Mouse (Mus musculus): ENCODE results near the gene Hist1h2ae. TPM values are rescaled to one million over a fixed set of nuclear protein-coding genes. Genes with fewer than 3 reads are reported as not detected.
"Not testable (repeated sequence)": the region's sequence is repeated elsewhere in the genome, so short reads cannot be mapped to it uniquely, and the experiment has no call there.

The Hist1h2ae gene
- polyA plus RNA-seq, 1 experiment from 2014 or later, result 46.5 TPM

DNA sequence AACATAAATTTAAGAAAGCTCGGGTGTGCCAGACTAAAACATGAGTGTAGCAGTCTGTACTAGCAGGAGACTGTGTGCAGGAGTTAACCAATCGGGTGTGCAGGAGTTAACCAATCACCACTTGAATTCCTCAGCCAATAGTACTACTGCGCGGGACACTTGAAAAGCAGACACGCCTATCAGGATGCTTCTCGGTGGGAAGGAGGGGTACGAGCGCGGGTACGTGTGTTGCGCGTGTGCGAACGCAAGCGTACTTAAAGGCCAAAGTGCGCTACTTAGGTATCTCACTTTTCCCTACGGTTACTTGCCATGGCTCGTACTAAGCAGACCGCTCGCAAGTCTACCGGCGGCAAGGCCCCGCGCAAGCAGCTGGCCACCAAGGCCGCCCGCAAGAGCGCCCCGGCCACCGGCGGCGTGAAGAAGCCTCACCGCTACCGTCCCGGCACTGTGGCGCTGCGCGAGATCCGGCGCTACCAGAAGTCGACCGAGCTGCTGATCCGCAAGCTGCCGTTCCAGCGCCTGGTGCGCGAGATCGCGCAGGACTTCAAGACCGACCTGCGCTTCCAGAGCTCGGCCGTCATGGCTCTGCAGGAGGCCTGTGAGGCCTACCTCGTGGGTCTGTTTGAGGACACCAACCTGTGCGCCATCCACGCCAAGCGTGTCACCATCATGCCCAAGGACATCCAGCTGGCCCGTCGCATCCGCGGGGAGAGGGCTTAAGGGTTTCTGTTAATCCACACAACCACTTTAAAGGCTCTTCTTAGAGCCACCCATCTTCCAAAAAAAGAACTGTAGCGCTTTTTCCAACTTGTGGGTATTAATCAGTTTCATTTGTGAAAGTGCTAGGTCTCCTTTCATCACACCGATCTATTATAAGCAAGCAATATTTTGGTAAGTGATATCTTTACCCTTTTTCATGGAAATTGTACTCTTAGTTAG is 35.6 kb downstream of the Hist1h2ae start, which contains the start of gene Hist1h3g:
Gene Hist1h3g (plus strand): TSS at position 286 of the 939 bp plus-strand sequence.
- H3K27me3 ChIP-seq (replicated peaks; ENCODE audit: control insufficient read depth, insufficient read depth, low read length); H3K36me3 ChIP-seq (ENCODE audit: control insufficient read depth, insufficient read depth, low read length); H3K9me3 ChIP-seq (ENCODE audit: control insufficient read depth, low read length): not testable (repeated sequence)
- peak within 1 kb of the TSS; percentile 68 for H3K9ac ChIP-seq (ENCODE audit: low read depth, low read length)
- peaks cover 21% of the 10 kb centered on the region for H3K4me1 ChIP-seq (ENCODE audit: control insufficient read depth, insufficient read depth, low read length)
- 1% methylated on average over 37 of the region's 62 CpGs for WGBS
- H3K4me2 ChIP-seq (ENCODE audit: low read depth, low read length), result peak within 1 kb of the TSS; percentile 65
- H3K4me3 ChIP-seq (ENCODE audit: low read length), result peak within 1 kb of the TSS; percentile 55
- peak within 1 kb of the TSS; percentile 98 for H3K27ac ChIP-seq (ENCODE audit: low read length)
- peak; percentile 91 for ATAC-seq

- peak overlapping the region; percentile 98 for H3K27ac ChIP-seq (ENCODE audit: low read length)
- H3K9me3 ChIP-seq (ENCODE audit: control insufficient read depth, low read length), result no peaks in the 10 kb centered on the region
- H3K36me3 ChIP-seq (ENCODE audit: control insufficient read depth, insufficient read depth, low read length), result no peaks in the 10 kb centered on the region
- H3K4me3 ChIP-seq (ENCODE audit: low read length), result peak overlapping the region; percentile 55
- peak overlapping the region; percentile 65 for H3K4me2 ChIP-seq (ENCODE audit: low read depth, low read length)
- H3K27me3 ChIP-seq (replicated peaks; ENCODE audit: control insufficient read depth, insufficient read depth, low read length), result no peaks in the 10 kb centered on the region
- peak overlapping the region; percentile 67 for H3K9ac ChIP-seq (ENCODE audit: low read depth, low read length)
- ATAC-seq, result peak; percentile 34
- H3K4me1 ChIP-seq (ENCODE audit: control insufficient read depth, insufficient read depth, low read length), result peaks cover 21% of the 10 kb centered on the region
- under 1% methylated on average over 15 of the region's 15 CpGs for WGBS
Measured at GRCm38 (mm10) chr13:23534368-23535131, 36.5 kb downstream of the Hist1h2ae start.

DNA sequence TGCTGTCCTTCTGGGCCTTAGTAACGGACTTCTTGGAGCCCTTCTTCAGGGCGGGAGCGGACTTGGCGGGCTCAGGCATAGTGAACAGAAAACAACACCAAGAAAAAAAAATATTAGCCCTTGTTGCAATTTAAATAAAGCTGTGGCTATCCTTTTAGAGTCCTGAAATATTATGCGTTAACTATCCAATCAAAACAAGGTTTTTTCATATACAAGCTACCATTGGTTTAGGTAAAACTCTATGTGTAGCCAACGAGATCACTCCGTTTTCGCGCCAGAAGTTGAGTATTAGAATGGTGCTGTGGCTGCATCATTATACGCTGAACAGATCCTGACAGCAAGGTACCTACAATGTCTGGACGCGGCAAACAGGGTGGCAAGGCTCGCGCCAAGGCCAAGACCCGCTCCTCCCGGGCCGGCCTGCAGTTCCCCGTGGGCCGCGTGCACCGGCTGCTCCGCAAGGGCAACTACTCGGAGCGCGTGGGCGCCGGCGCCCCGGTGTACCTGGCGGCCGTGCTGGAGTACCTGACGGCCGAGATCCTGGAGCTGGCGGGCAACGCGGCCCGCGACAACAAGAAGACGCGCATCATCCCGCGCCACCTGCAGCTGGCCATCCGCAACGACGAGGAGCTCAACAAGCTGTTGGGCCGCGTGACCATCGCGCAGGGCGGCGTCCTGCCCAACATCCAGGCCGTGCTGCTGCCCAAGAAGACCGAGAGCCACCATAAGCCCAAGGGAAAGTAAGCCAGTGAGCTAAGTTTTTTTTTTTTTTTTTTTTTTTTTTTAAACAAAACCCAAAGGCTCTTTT is 37.3 kb downstream of the Hist1h2ae start, which contains the start of gene Hist1h2af:
Gene Hist1h2af (plus strand): TSS at position 347 of the 808 bp plus-strand sequence.
- H3K27me3 ChIP-seq (replicated peaks; ENCODE audit: control insufficient read depth, insufficient read depth, low read length); H3K36me3 ChIP-seq (ENCODE audit: control insufficient read depth, insufficient read depth, low read length); H3K9me3 ChIP-seq (ENCODE audit: control insufficient read depth, low read length): not testable (repeated sequence)
- peak within 1 kb of the TSS; percentile 65 for H3K4me2 ChIP-seq (ENCODE audit: low read depth, low read length)
- WGBS, result under 1% methylated on average over 24 of the region's 53 CpGs
- ATAC-seq, result peak; percentile 51
- peak within 1 kb of the TSS; percentile 55 for H3K4me3 ChIP-seq (ENCODE audit: low read length)
- H3K4me1 ChIP-seq (ENCODE audit: control insufficient read depth, insufficient read depth, low read length), result peaks cover 23% of the 10 kb centered on the region
- peak within 1 kb of the TSS; percentile 74 for H3K9ac ChIP-seq (ENCODE audit: low read depth, low read length)
- peak within 1 kb of the TSS; percentile 98 for H3K27ac ChIP-seq (ENCODE audit: low read length)

- H3K4me1 ChIP-seq (ENCODE audit: control insufficient read depth, insufficient read depth, low read length), result peaks cover 23% of the 10 kb centered on the region
- peak overlapping the region; percentile 98 for H3K27ac ChIP-seq (ENCODE audit: low read length)
- H3K9ac ChIP-seq (ENCODE audit: low read depth, low read length), result peak overlapping the region; percentile 74
- no peaks in the 10 kb centered on the region for H3K27me3 ChIP-seq (replicated peaks; ENCODE audit: control insufficient read depth, insufficient read depth, low read length)
- peak overlapping the region; percentile 65 for H3K4me2 ChIP-seq (ENCODE audit: low read depth, low read length)
- no peak for ATAC-seq
- H3K9me3 ChIP-seq (ENCODE audit: control insufficient read depth, low read length), result no peaks in the 10 kb centered on the region
- H3K4me3 ChIP-seq (ENCODE audit: low read length), result peak overlapping the region; percentile 59
- WGBS, result 15% methylated on average over 9 of the region's 9 CpGs
- no peaks in the 10 kb centered on the region for H3K36me3 ChIP-seq (ENCODE audit: control insufficient read depth, insufficient read depth, low read length)
Measured at GRCm38 (mm10) chr13:23532262-23533075, 38.6 kb downstream of the Hist1h2ae start.

DNA sequence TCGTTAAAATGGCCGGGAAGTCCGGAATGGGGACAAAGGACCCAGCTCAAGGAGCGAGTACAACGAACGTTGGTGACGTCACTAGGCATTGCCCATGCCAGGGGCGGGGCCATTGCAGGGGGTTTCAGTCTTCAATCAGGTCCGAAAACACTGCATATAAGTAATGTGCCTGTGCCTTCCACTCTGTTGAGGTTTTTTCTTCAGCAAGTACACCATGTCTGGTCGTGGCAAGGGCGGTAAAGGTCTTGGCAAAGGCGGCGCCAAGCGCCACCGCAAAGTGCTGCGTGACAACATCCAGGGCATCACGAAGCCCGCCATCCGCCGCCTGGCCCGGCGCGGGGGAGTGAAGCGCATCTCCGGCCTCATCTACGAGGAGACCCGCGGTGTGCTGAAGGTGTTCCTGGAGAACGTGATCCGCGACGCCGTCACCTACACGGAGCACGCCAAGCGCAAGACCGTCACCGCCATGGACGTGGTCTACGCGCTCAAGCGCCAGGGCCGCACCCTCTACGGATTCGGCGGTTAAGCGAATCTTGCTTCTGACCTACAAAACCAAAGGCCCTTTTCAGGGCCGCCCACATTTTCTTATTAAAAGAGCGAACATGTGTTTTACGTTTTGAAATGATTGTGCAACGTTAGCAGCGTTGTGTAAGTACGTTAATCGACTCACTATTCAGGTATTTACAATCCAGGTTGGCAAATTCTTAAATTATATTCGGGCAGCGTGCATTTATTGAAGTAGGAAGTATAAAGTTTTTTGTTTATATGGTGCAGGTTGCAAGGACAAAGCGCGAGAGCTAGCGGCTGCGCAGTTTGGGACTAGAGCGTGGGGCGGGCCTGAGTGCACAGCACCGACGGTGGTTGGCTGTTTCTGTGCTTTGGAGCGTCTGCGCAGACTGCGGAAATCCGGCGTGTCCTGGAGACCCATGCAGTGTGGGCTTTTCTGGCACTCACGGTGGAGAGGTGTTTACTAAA is 39.8 kb downstream of the Hist1h2ae start, which contains the start of gene Hist1h4h:
Gene Hist1h4h (plus strand): TSS at position 150 of the 975 bp plus-strand sequence.
- H3K4me2 ChIP-seq (ENCODE audit: low read depth, low read length), result peak within 1 kb of the TSS; percentile 65
- peak within 1 kb of the TSS; percentile 59 for H3K4me3 ChIP-seq (ENCODE audit: low read length)
- H3K9me3 ChIP-seq (ENCODE audit: control insufficient read depth, low read length), result no peaks in the 10 kb centered on the region
- H3K27ac ChIP-seq (ENCODE audit: low read length), result peak within 1 kb of the TSS; percentile 98
- no peaks in the 10 kb centered on the region for H3K36me3 ChIP-seq (ENCODE audit: control insufficient read depth, insufficient read depth, low read length)
- H3K9ac ChIP-seq (ENCODE audit: low read depth, low read length), result peak within 1 kb of the TSS; percentile 74
- H3K27me3 ChIP-seq (replicated peaks; ENCODE audit: control insufficient read depth, insufficient read depth, low read length), result no peaks in the 10 kb centered on the region
- peaks cover 17% of the 10 kb centered on the region for H3K4me1 ChIP-seq (ENCODE audit: control insufficient read depth, insufficient read depth, low read length)
- under 1% methylated on average over 57 of the region's 70 CpGs for WGBS
- ATAC-seq, result peak; percentile 73

- Histone ChIP-seq H3K27ac (ENCODE audit: low read length) (peak overlapping the region; percentile 98), H3K4me1 (ENCODE audit: control insufficient read depth, insufficient read depth, low read length) (peaks cover 17% of the 10 kb centered on the region), H3K9ac (ENCODE audit: low read depth, low read length) (peak overlapping the region; percentile 74), H3K4me2 (ENCODE audit: low read depth, low read length) (peak overlapping the region; percentile 65), H3K4me3 (ENCODE audit: low read length) (peak overlapping the region; percentile 59), H3K36me3 (ENCODE audit: control insufficient read depth, insufficient read depth, low read length) (no peaks in the 10 kb centered on the region), H3K9me3 (ENCODE audit: control insufficient read depth, low read length) (no peaks in the 10 kb centered on the region), H3K27me3 (replicated peaks; ENCODE audit: control insufficient read depth, insufficient read depth, low read length) (no peaks in the 10 kb centered on the region)
- no peak for ATAC-seq
- WGBS, result under 1% methylated on average over 20 of the region's 20 CpGs
Measured at GRCm38 (mm10) chr13:23530181-23530900, 40.7 kb downstream of the Hist1h2ae start.

- no peaks in the 10 kb centered on the region for H3K9me3 ChIP-seq (ENCODE audit: control insufficient read depth, low read length)
- H3K9ac ChIP-seq (ENCODE audit: low read depth, low read length), result peak overlapping the region; percentile 54; the same call in 1 of the 2 replicates
- no peak overlapping the region for H3K27ac ChIP-seq (ENCODE audit: low read length)
- H3K27me3 ChIP-seq (replicated peaks; ENCODE audit: control insufficient read depth, insufficient read depth, low read length), result no peaks in the 10 kb centered on the region
- H3K36me3 ChIP-seq (ENCODE audit: control insufficient read depth, insufficient read depth, low read length), result no peaks in the 10 kb centered on the region
- H3K4me1 ChIP-seq (ENCODE audit: control insufficient read depth, insufficient read depth, low read length), result peaks cover 15% of the 10 kb centered on the region
- WGBS, result 20% methylated on average over 2 of the region's 2 CpGs
- peak overlapping the region; percentile 65 for H3K4me2 ChIP-seq (ENCODE audit: low read depth, low read length)
- H3K4me3 ChIP-seq (ENCODE audit: low read length), result peak overlapping the region; percentile 59
- no peak for ATAC-seq
Measured at GRCm38 (mm10) chr13:23529480-23530165, 41.4 kb downstream of the Hist1h2ae start.
